Mouse (Mus musculus): ENCODE measurements around the gene Nsmce1. TPM values are rescaled to one million over a fixed set of nuclear protein-coding genes. Genes with fewer than 3 reads are reported as not detected.

Gene Nsmce1
- polyA plus RNA-seq, 1 experiment, result 39.8 TPM

GRCm38 (mm10) chr7:125453671-125454070, 37.7 kb downstream of the Nsmce1 start:
- Histone ChIP-seq H3K36me3 (ENCODE audit: control insufficient read depth, insufficient read depth, low read length, poor library complexity, severe bottlenecking) (no peaks in the 10 kb centered on the region), H3K27ac (ENCODE audit: insufficient read depth, low read length) (no peak overlapping the region), H3K4me1 (ENCODE audit: control insufficient read depth, insufficient read depth, low read length) (no peaks in the 10 kb centered on the region), H3K4me3 (ENCODE audit: low read depth, low read length) (no peak overlapping the region), H3K27me3 (ENCODE audit: control insufficient read depth, insufficient read depth, low read length, poor library complexity, severe bottlenecking) (no peaks in the 10 kb centered on the region), H3K9me3 (replicated peaks; ENCODE audit: control insufficient read depth, insufficient read depth, low read length, poor library complexity, severe bottlenecking) (no peaks in the 10 kb centered on the region), H3K9ac (ENCODE audit: low read depth, poor library complexity, severe bottlenecking) (no peak overlapping the region)
- TF ChIP-seq EP300 (IDR thresholded peaks at IDR 0.05; ENCODE audit: insufficient read depth, low read depth, low read length), result no peak
- TF ChIP-seq POLR2A (IDR thresholded peaks at IDR 0.05; ENCODE audit: insufficient read depth, low read length), result no peak
- TF ChIP-seq CTCF (IDR thresholded peaks at IDR 0.05; ENCODE audit: low read depth, low read length), result no peak

- H3K4me1 ChIP-seq (ENCODE audit: control insufficient read depth, insufficient read depth, low read length), result no peaks in the 10 kb centered on the region
- no peaks in the 10 kb centered on the region for H3K27me3 ChIP-seq (ENCODE audit: control insufficient read depth, insufficient read depth, low read length, poor library complexity, severe bottlenecking)
- peaks cover 4% of the 10 kb centered on the region for H3K9me3 ChIP-seq (replicated peaks; ENCODE audit: control insufficient read depth, insufficient read depth, low read length, poor library complexity, severe bottlenecking)
- no peak overlapping the region for H3K9ac ChIP-seq (ENCODE audit: low read depth, poor library complexity, severe bottlenecking)
- no peak overlapping the region for H3K27ac ChIP-seq (ENCODE audit: insufficient read depth, low read length)
- no peak overlapping the region for H3K4me3 ChIP-seq (ENCODE audit: low read depth, low read length)
- H3K36me3 ChIP-seq (ENCODE audit: control insufficient read depth, insufficient read depth, low read length, poor library complexity, severe bottlenecking), result no peaks in the 10 kb centered on the region
- TF ChIP-seq POLR2A (IDR thresholded peaks at IDR 0.05; ENCODE audit: insufficient read depth, low read length) (no peak), CTCF (IDR thresholded peaks at IDR 0.05; ENCODE audit: low read depth, low read length) (no peak), EP300 (IDR thresholded peaks at IDR 0.05; ENCODE audit: insufficient read depth, low read depth, low read length) (no peak)
These were observed 40.3 kb downstream of the Nsmce1 start for GRCm38 (mm10) chr7:125451078-125451477.

GRCm38 (mm10) chr7:125450678-125451077, 40.7 kb downstream of the Nsmce1 start:
- Histone ChIP-seq H3K27me3 (ENCODE audit: control insufficient read depth, insufficient read depth, low read length, poor library complexity, severe bottlenecking) (no peaks in the 10 kb centered on the region), H3K4me1 (ENCODE audit: control insufficient read depth, insufficient read depth, low read length) (no peaks in the 10 kb centered on the region), H3K9ac (ENCODE audit: low read depth, poor library complexity, severe bottlenecking) (no peak overlapping the region), H3K27ac (ENCODE audit: insufficient read depth, low read length) (no peak overlapping the region), H3K4me3 (ENCODE audit: low read depth, low read length) (no peak overlapping the region), H3K9me3 (replicated peaks; ENCODE audit: control insufficient read depth, insufficient read depth, low read length, poor library complexity, severe bottlenecking) (peaks cover 8% of the 10 kb centered on the region), H3K36me3 (ENCODE audit: control insufficient read depth, insufficient read depth, low read length, poor library complexity, severe bottlenecking) (no peaks in the 10 kb centered on the region)
- no peak for TF ChIP-seq CTCF (IDR thresholded peaks at IDR 0.05; ENCODE audit: low read depth, low read length)
- TF ChIP-seq EP300 (IDR thresholded peaks at IDR 0.05; ENCODE audit: insufficient read depth, low read depth, low read length), result no peak
- no peak for TF ChIP-seq POLR2A (IDR thresholded peaks at IDR 0.05; ENCODE audit: insufficient read depth, low read length)

DNA sequence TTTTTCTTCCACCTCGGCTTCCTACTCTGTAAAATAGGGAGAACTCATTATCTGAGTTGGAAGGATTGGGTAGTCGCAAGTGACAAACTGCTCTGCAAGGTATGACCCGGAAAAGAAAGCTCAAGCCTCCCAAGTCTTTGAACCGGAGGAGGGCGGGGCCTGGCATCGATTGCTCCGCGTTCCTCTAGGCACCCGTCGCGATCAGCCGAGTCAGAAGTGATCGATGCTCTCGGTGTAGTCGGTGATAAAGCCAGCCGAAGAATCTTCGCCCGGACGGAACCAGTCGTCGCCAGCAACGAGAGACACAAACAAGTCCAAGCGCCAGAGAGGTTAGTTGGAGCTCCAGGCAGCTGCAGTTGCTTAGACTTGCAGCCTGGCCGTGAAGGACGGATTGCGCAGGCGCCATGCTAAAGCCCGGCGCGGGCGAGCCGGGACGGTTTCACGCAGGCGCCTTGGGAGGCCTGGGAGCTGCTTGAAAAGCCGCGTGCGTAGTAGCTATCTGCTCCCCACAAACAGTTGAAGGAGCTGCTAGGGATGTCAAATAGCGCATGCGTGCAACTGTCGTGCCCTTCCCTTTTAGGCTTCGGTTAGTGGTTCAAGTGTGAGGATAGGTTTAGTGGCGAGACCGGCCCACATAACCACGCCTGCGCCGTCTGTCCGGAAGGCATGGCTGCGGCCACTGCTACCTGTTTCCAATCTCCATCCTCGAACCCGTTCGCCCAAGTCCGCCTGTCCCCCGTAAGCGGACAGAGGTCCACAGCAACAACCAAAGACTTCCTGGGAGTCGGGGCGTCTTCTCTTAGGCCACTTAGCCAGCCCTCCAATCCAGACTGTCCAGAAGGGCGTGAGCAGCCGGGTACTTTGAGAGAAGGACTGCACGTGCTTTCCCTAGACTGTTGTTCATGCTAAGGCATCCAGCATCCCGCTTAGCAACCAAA, 46.7 kb downstream of the Nsmce1 start, which contains the start of gene Kdm8:
Gene Kdm8 (plus strand): TSS at position 213 of the 938 bp plus-strand sequence.
- Histone ChIP-seq H3K4me1 (ENCODE audit: control insufficient read depth, insufficient read depth, low read length) (no peaks in the 10 kb centered on the region), H3K36me3 (ENCODE audit: control insufficient read depth, insufficient read depth, low read length, poor library complexity, severe bottlenecking) (no peaks in the 10 kb centered on the region), H3K4me3 (ENCODE audit: low read depth, low read length) (peak within 1 kb of the TSS; percentile 65), H3K9me3 (replicated peaks; ENCODE audit: control insufficient read depth, insufficient read depth, low read length, poor library complexity, severe bottlenecking) (peaks cover 12% of the 10 kb centered on the region), H3K27me3 (ENCODE audit: control insufficient read depth, insufficient read depth, low read length, poor library complexity, severe bottlenecking) (no peaks in the 10 kb centered on the region), H3K9ac (ENCODE audit: low read depth, poor library complexity, severe bottlenecking) (0 out of 2 replicates have a peak within 1 kb of the TSS, but pooled peaks have one; percentile 11), H3K27ac (ENCODE audit: insufficient read depth, low read length) (no peak within 1 kb of the TSS)
- TF ChIP-seq EP300 (IDR thresholded peaks at IDR 0.05; ENCODE audit: insufficient read depth, low read depth, low read length) (no peak), POLR2A (IDR thresholded peaks at IDR 0.05; ENCODE audit: insufficient read depth, low read length) (no peak)

DNA sequence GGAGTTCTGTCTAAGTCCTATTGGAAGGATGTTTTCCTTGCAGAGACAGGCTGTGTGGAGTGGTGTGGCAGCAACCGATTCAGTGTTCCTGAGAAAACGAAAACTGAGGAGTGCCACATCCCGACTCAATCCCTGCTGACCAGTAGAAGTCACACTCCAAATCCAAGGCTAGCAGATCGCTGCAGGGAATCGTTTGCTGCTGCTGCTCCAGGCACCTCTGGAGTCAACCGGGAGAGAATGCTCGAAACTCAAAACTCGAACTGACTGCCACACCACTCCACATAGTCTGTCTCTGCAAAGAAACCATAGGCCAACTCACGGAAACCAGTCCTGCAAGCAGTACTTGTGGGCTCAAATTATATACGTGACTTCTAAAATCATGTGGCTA, 47.3 kb downstream of the Nsmce1 start:
- H3K4me3 ChIP-seq (ENCODE audit: low read depth, low read length), result peak overlapping the region; percentile 65
- H3K4me1 ChIP-seq (ENCODE audit: control insufficient read depth, insufficient read depth, low read length), result no peaks in the 10 kb centered on the region
- H3K27me3 ChIP-seq (ENCODE audit: control insufficient read depth, insufficient read depth, low read length, poor library complexity, severe bottlenecking), result no peaks in the 10 kb centered on the region
- peaks cover 12% of the 10 kb centered on the region for H3K9me3 ChIP-seq (replicated peaks; ENCODE audit: control insufficient read depth, insufficient read depth, low read length, poor library complexity, severe bottlenecking)
- TF ChIP-seq EP300 (IDR thresholded peaks at IDR 0.05; ENCODE audit: insufficient read depth, low read depth, low read length) (no peak), POLR2A (IDR thresholded peaks at IDR 0.05; ENCODE audit: insufficient read depth, low read length) (no peak), CTCF (IDR thresholded peaks at IDR 0.05; ENCODE audit: low read depth, low read length) (no peak)
- H3K9ac ChIP-seq (ENCODE audit: low read depth, poor library complexity, severe bottlenecking), result 0 out of 2 replicates have a peak overlapping the region, but pooled peaks have one; percentile 11
- no peak overlapping the region for H3K27ac ChIP-seq (ENCODE audit: insufficient read depth, low read length)
- H3K36me3 ChIP-seq (ENCODE audit: control insufficient read depth, insufficient read depth, low read length, poor library complexity, severe bottlenecking), result no peaks in the 10 kb centered on the region

- H3K27ac ChIP-seq (ENCODE audit: insufficient read depth, low read length), result no peak overlapping the region
- H3K36me3 ChIP-seq (ENCODE audit: control insufficient read depth, insufficient read depth, low read length, poor library complexity, severe bottlenecking), result no peaks in the 10 kb centered on the region
- TF ChIP-seq CTCF (IDR thresholded peaks at IDR 0.05; ENCODE audit: low read depth, low read length) (no peak), POLR2A (IDR thresholded peaks at IDR 0.05; ENCODE audit: insufficient read depth, low read length) (no peak), EP300 (IDR thresholded peaks at IDR 0.05; ENCODE audit: insufficient read depth, low read depth, low read length) (no peak)
- H3K27me3 ChIP-seq (ENCODE audit: control insufficient read depth, insufficient read depth, low read length, poor library complexity, severe bottlenecking), result no peaks in the 10 kb centered on the region
- H3K9ac ChIP-seq (ENCODE audit: low read depth, poor library complexity, severe bottlenecking), result no peak overlapping the region
- peaks cover 12% of the 10 kb centered on the region for H3K9me3 ChIP-seq (replicated peaks; ENCODE audit: control insufficient read depth, insufficient read depth, low read length, poor library complexity, severe bottlenecking)
- H3K4me3 ChIP-seq (ENCODE audit: low read depth, low read length), result no peak overlapping the region
- no peaks in the 10 kb centered on the region for H3K4me1 ChIP-seq (ENCODE audit: control insufficient read depth, insufficient read depth, low read length)
These were observed 49.1 kb downstream of the Nsmce1 start for GRCm38 (mm10) chr7:125442323-125442722.

All from ES-Bruce4 (cell line).